Mouse (Mus musculus) midbrain, postnatal 0 days (tissue): ENCODE data around the gene Olfr822. TPM values are rescaled to one million over a fixed set of nuclear protein-coding genes. Genes with fewer than 3 reads are reported as not detected.

Source experiments
- polyA plus RNA-seq: library from polyadenylated mRNA; unstranded; fragments of >200 nt; fragmentation: Nextera tagmentation; extraction: Ambion mirVana; gene quantifications from 2 replicates; pipeline ENCODE4 v1.2.1, GENCODE M21; 2015
- total RNA-seq: library from RNA; depleted of rRNA; stranded (reverse); fragments of >200 nt; gene quantifications from 2 replicates; pipeline ENCODE4 v1.2.3, GENCODE M21; 2014; rRNA removed

The Olfr822 gene
- total and polyA plus RNA-seq, 2 experiments from 2014 or later, result not detected

Other genes with a start within 250 kb of the Olfr822 start
- gene Olfr812, start 225.1 kb upstream of the Olfr822 start, total RNA-seq, result not detected in 2 replicates
- gene Olfr812, start 225.1 kb upstream of the Olfr822 start, polyA plus RNA-seq, result not detected in 2 replicates
- gene Olfr813, start 215.8 kb upstream of the Olfr822 start, total RNA-seq, result not detected in 2 replicates
- gene Olfr813, start 215.8 kb upstream of the Olfr822 start, polyA plus RNA-seq, result not detected in 2 replicates
- not detected in 2 replicates for gene Olfr814, start 191.4 kb upstream of the Olfr822 start, total RNA-seq
- not detected in 2 replicates for gene Olfr814, start 191.4 kb upstream of the Olfr822 start, polyA plus RNA-seq
- gene Olfr815, start 165.3 kb upstream of the Olfr822 start, total RNA-seq, result not detected in 2 replicates
- not detected in 2 replicates for gene Olfr815, start 165.3 kb upstream of the Olfr822 start, polyA plus RNA-seq
- gene Olfr816, start 155.6 kb upstream of the Olfr822 start, total RNA-seq, result not detected in 2 replicates
- gene Olfr816, start 155.6 kb upstream of the Olfr822 start, polyA plus RNA-seq, result not detected in 2 replicates
- gene Olfr818, start 122.1 kb upstream of the Olfr822 start, total RNA-seq, result not detected in 2 replicates
- gene Olfr818, start 122.1 kb upstream of the Olfr822 start, polyA plus RNA-seq, result not detected in 2 replicates
- gene Olfr819, start 103.9 kb upstream of the Olfr822 start, total RNA-seq, result not detected in 2 replicates
- gene Olfr819, start 103.9 kb upstream of the Olfr822 start, polyA plus RNA-seq, result not detected in 2 replicates
- gene Olfr247, start 95.1 kb upstream of the Olfr822 start, total RNA-seq, result not detected in 2 replicates
- not detected in 2 replicates for gene Olfr247, start 95.1 kb upstream of the Olfr822 start, polyA plus RNA-seq
- gene Gm10310, start 86.1 kb upstream of the Olfr822 start, total RNA-seq, result not detected in 2 replicates
- gene Gm10310, start 86.1 kb upstream of the Olfr822 start, polyA plus RNA-seq, result not detected in 2 replicates
- not detected in 2 replicates for gene Olfr820, start 58.6 kb upstream of the Olfr822 start, total RNA-seq
- not detected in 2 replicates for gene Olfr820, start 58.6 kb upstream of the Olfr822 start, polyA plus RNA-seq
- gene Olfr821, start 40.9 kb upstream of the Olfr822 start, total RNA-seq, result not detected in 2 replicates
- not detected in 2 replicates for gene Olfr821, start 40.9 kb upstream of the Olfr822 start, polyA plus RNA-seq
- not detected in 2 replicates for gene Olfr823, start 44.2 kb downstream of the Olfr822 start, total RNA-seq
- gene Olfr823, start 44.2 kb downstream of the Olfr822 start, polyA plus RNA-seq, result not detected in 2 replicates
- not detected in 2 replicates for gene Olfr824, start 58.8 kb downstream of the Olfr822 start, total RNA-seq
- gene Olfr824, start 58.8 kb downstream of the Olfr822 start, polyA plus RNA-seq, result not detected in 2 replicates
- gene Olfr825, start 95.6 kb downstream of the Olfr822 start, total RNA-seq, result not detected in 2 replicates
- not detected in 2 replicates for gene Olfr825, start 95.6 kb downstream of the Olfr822 start, polyA plus RNA-seq
- not detected in 2 replicates for gene Olfr826, start 113.0 kb downstream of the Olfr822 start, total RNA-seq
- not detected in 2 replicates for gene Olfr826, start 113.0 kb downstream of the Olfr822 start, polyA plus RNA-seq
- gene Olfr827, start 143.2 kb downstream of the Olfr822 start, total RNA-seq, result not detected in 2 replicates
- gene Olfr827, start 143.2 kb downstream of the Olfr822 start, polyA plus RNA-seq, result not detected in 2 replicates
- gene Neurod4, start 209.0 kb downstream of the Olfr822 start, total RNA-seq, result 0.47 and 0.77 TPM in 2 replicates
- gene Neurod4, start 209.0 kb downstream of the Olfr822 start, polyA plus RNA-seq, result 0.12 and 0.52 TPM in 2 replicates